In genomic region chr17:81618461-81618860, GRCm38 (mm10) we compare ENCODE assay signal across 14 mouse cellular contexts.
DNase-seq lines count a peak whose midpoint lies in the region; ATAC-seq and TF ChIP-seq lines count a peak whose summit lies in the region.
"Had no signal": no experiment of that assay in that cellular context is flagged by ENCODE, and none has a peak within 500 bp of the region (broad histone marks: within the 10 kb centered on the region; RNA-seq: fewer than 3 reads in every experiment).

No protein-coding gene starts in this region.

- WGBS in limb, embryonic 14.5 days = 67% methylated on average over 5 of the region's 5 CpGs
- 78% methylated on average over 5 of the region's 5 CpGs for WGBS in limb, embryonic 10.5 days
- 14% methylated on average over 5 of the region's 5 CpGs for WGBS in cerebellum, adult 2 months
- 84% methylated on average over 5 of the region's 5 CpGs for WGBS in forebrain, embryonic 13.5 days

- no peaks in the 10 kb centered on the region for H3K9me3 ChIP-seq in limb, embryonic 14.5 days (ENCODE audit: control insufficient read depth, low read length)
- no peaks in the 10 kb centered on the region for H3K9me3 ChIP-seq in limb, embryonic 10.5 days (replicated peaks)
- H3K9me3 ChIP-seq in forebrain, embryonic 13.5 days (replicated peaks) = no peaks in the 10 kb centered on the region; the same call in 1 of the 2 replicates

- H3K27me3 ChIP-seq in limb, embryonic 14.5 days (ENCODE audit: control insufficient read depth, insufficient read depth, low read length) = no peaks in the 10 kb centered on the region
- H3K27me3 ChIP-seq in limb, embryonic 10.5 days (ENCODE audit: low read depth, poor library complexity, severe bottlenecking) = no peaks in the 10 kb centered on the region
- H3K27me3 ChIP-seq in cerebellum, adult 2 months (ENCODE audit: control insufficient read depth, insufficient read depth, low read length) = no peaks in the 10 kb centered on the region
- H3K27me3 ChIP-seq in forebrain, embryonic 13.5 days = no peaks in the 10 kb centered on the region
- H3K27me3 ChIP-seq: liver, embryonic 12.5 days had no signal

- H3K36me3 ChIP-seq in limb, embryonic 14.5 days (ENCODE audit: control insufficient read depth, insufficient read depth, low read length) = no peaks in the 10 kb centered on the region
- H3K36me3 ChIP-seq in limb, embryonic 10.5 days = no peaks in the 10 kb centered on the region
- no peaks in the 10 kb centered on the region for H3K36me3 ChIP-seq in forebrain, embryonic 13.5 days (ENCODE audit: poor library complexity, severe bottlenecking)
- H3K36me3 ChIP-seq: liver, embryonic 12.5 days had no signal

- H3K4me2 ChIP-seq in limb, embryonic 14.5 days (replicated peaks; ENCODE audit: low read depth, low read length, severe bottlenecking) = no peak overlapping the region
- no peak overlapping the region for H3K4me2 ChIP-seq in forebrain, embryonic 13.5 days
- H3K4me2 ChIP-seq: liver, embryonic 12.5 days; midbrain, embryonic 11.5 days had no signal

- no peak overlapping the region for H3K4me3 ChIP-seq in limb, embryonic 14.5 days (replicated peaks; ENCODE audit: low read length)
- H3K4me3 ChIP-seq in limb, embryonic 10.5 days = no peak overlapping the region
- H3K4me3 ChIP-seq in cerebellum, adult 2 months (replicated peaks; ENCODE audit: insufficient read depth, low read depth, low read length) = no peak overlapping the region
- H3K4me3 ChIP-seq in forebrain, embryonic 13.5 days = no peak overlapping the region
- H3K4me3 ChIP-seq: liver, embryonic 12.5 days had no signal

- ATAC-seq in frontal cortex, adult (ENCODE audit: low TSS enrichment) = peak; percentile 32; the same call in 1 of the 2 replicates
- ATAC-seq in limb, embryonic 14.5 days (ENCODE audit: low FRiP score, low read depth) = no peak
- ATAC-seq in forebrain, embryonic 13.5 days = no peak
- ATAC-seq: hindbrain, embryonic 16.5 days; liver, embryonic 12.5 days; Patski had no signal

- H3K27ac ChIP-seq in limb, embryonic 14.5 days (replicated peaks; ENCODE audit: low read depth, low read length) = no peak overlapping the region
- H3K27ac ChIP-seq in limb, embryonic 10.5 days = no peak overlapping the region
- no peak overlapping the region for H3K27ac ChIP-seq in cerebellum, adult 2 months (ENCODE audit: insufficient read depth, low read length)
- no peak overlapping the region for H3K27ac ChIP-seq in forebrain, embryonic 13.5 days
- H3K27ac ChIP-seq: liver, embryonic 12.5 days had no signal

- no peak for TF ChIP-seq CTCF in cerebellum, adult 2 months (IDR thresholded peaks at IDR 0.05; ENCODE audit: borderline replicate concordance, insufficient read depth, low read depth, low read length)

- H3K9ac ChIP-seq in limb, embryonic 14.5 days (ENCODE audit: low read depth, low read length, severe bottlenecking) = no peak overlapping the region
- no peak overlapping the region for H3K9ac ChIP-seq in forebrain, embryonic 13.5 days
- H3K9ac ChIP-seq: liver, embryonic 12.5 days had no signal

- DNase-seq in frontal cortex, postnatal 10 days (ENCODE audit: low spot score in 2 of 2) = no peak
- DNase-seq in limb, embryonic 14.5 days (ENCODE audit: low spot score) = peak; percentile 30
- no peak for DNase-seq in limb, embryonic 10.5 days (ENCODE audit: low spot score)
- peak; percentile 35 to 74 for DNase-seq in cerebellum, adult 2 months
- DNase-seq in lung, postnatal 14 days = peak; percentile 19
- no peak for DNase-seq in adrenal gland, adult 2 months
- DNase-seq: kidney, postnatal 36 days; thymus, postnatal 36 days had no signal

- no peak for TF ChIP-seq POLR2A in limb, embryonic 14.5 days (IDR thresholded peaks at IDR 0.05; ENCODE audit: borderline replicate concordance, extremely low read depth, insufficient read depth, insufficient read length)
- TF ChIP-seq POLR2A in cerebellum, adult 2 months (IDR thresholded peaks at IDR 0.05; ENCODE audit: borderline replicate concordance, insufficient read depth, low read length) = no peak

- H3K4me1 ChIP-seq in limb, embryonic 14.5 days (ENCODE audit: control insufficient read depth, insufficient read depth, low read length) = no peaks in the 10 kb centered on the region
- H3K4me1 ChIP-seq in limb, embryonic 10.5 days = peaks cover 11% of the 10 kb centered on the region; the same call in 1 of the 2 replicates
- H3K4me1 ChIP-seq in cerebellum, adult 2 months (ENCODE audit: control insufficient read depth, insufficient read depth, low read length) = peaks cover 6% of the 10 kb centered on the region; the same call in 1 of the 2 replicates
- H3K4me1 ChIP-seq in forebrain, embryonic 13.5 days = peaks cover 5% of the 10 kb centered on the region
- H3K4me1 ChIP-seq: liver, embryonic 12.5 days had no signal

Comparison
In these comparisons a context has a peak if more than half of its experiments do, and no peak if none do; other contexts are left out.
1. DNase-seq: peak in limb, embryonic 14.5 days (single experiment), cerebellum, adult 2 months (2 of 2) and lung, postnatal 14 days (single experiment); none in frontal cortex, postnatal 10 days (0 of 2), limb, embryonic 10.5 days (single experiment) and adrenal gland, adult 2 months (single experiment).